Mouse (Mus musculus): ENCODE data around the gene Skint10.

The Skint10 gene

DNA sequence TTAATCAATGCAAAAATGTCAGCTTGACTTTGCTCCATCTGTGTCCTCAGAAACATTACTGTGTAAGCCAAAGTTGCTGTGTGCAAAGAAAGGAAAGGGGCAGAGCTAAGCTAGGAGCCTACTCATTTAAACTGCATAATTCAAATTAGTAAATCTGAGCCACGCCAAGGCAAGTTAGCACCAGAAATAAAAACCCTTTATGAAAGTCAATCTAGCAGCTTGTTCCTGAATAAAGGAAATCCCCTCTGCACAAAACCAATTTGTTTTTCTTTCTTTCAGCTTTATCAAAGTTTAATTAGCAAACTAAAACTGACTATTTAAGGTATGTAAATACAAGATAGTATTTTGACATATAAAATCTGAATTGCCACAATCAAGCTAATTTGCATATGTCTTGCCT, at the start of gene Skint10:
Gene Skint10, minus strand, starts transcription at position 101 of the 400 bp plus-strand sequence.
- DNase-seq (ENCODE audit: extremely low spot score, low spot score): no peak

DNA sequence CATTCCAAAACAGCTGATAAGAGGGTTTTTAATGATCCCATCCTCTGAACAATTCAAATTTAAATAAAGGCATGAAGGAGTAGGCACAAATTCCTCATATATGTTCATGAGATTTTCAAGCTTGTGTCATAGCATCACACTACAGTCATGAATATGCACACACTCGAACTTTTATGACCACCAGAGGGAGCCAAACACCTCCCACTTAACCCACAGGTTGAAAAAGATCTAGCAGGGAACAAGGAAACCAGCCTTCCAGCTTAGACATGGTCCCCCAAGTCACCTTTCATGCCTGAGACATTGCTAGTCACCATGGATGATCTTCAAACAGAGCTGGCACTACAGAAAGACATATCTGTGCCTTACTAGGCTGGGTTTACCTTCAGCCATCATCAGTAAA, 16.0 kb upstream of the Skint10 start:
- no peak for DNase-seq (ENCODE audit: extremely low spot score, low spot score)

All from neural tube, embryonic 10.5 days (tissue).